Mouse (Mus musculus) midbrain, embryonic 12.5 days (tissue): Measurements from ENCODE around the gene Nek11. TPM values are rescaled to one million over a fixed set of nuclear protein-coding genes. Genes with fewer than 3 reads are reported as not detected.

Experiments
- ATAC-seq: fragments of 200-750 bp; cut with Nextera tagmentation; 2 replicates; pipeline ENCODE4 v1.8.0; 2017; ENCODE audit warnings: low read depth, moderate TSS enrichment, moderate library complexity; ENCODE audit not compliant: low FRiP score
- H3K27ac ChIP-seq: fragments of 300-500 bp; sonication (generic); replicated peaks from 2 replicates; pipeline ENCODE4 v1.5.1; 2016; ENCODE audit warnings: mild to moderate bottlenecking
- H3K27me3 ChIP-seq: fragments of 300-500 bp; sonication (generic); 2 replicates; pipeline ENCODE4 v1.6.1; 2016; ENCODE audit warnings: mild to moderate bottlenecking
- H3K36me3 ChIP-seq: fragments of 300-500 bp; sonication (generic); 2 replicates; pipeline ENCODE4 v1.6.1; 2016
- H3K4me1 ChIP-seq: fragments of 300-500 bp; sonication (generic); 2 replicates; pipeline ENCODE4 v1.6.1; 2016
- H3K4me2 ChIP-seq: fragments of 300-500 bp; sonication (generic); replicated peaks from 2 replicates; pipeline ENCODE4 v1.6.1; 2016; ENCODE audit warnings: mild to moderate bottlenecking, moderate library complexity
- H3K4me3 ChIP-seq: fragments of 300-500 bp; sonication (generic); 2 replicates; pipeline ENCODE4 v1.5.1; 2016; ENCODE audit warnings: mild to moderate bottlenecking
- H3K9ac ChIP-seq: fragments of 300-500 bp; sonication (generic); replicated peaks from 2 replicates; pipeline ENCODE4 v1.6.1; 2016; ENCODE audit warnings: mild to moderate bottlenecking, moderate library complexity
- H3K9me3 ChIP-seq: fragments of 300-500 bp; sonication (generic); 2 replicates; pipeline ENCODE4 v1.6.1; 2016; ENCODE audit warnings: mild to moderate bottlenecking
- WGBS: fragments of 180-500 bp; shearing (Covaris S2); methylation state at CpG from one replicate; pipeline ENCODE4 v1.1.7; 2016; 5-methylcytosine and 5-hydroxymethylcytosine counted together
- polyA plus RNA-seq: library from polyadenylated mRNA; unstranded; fragments of >200 nt; fragmentation: Nextera tagmentation; extraction: Ambion mirVana; gene quantifications from 2 replicates; pipeline ENCODE4 v1.2.1, GENCODE M21; 2016

The Nek11 gene
- polyA plus RNA-seq, 1 experiment from 2014 or later: 1.2 TPM

DNA sequence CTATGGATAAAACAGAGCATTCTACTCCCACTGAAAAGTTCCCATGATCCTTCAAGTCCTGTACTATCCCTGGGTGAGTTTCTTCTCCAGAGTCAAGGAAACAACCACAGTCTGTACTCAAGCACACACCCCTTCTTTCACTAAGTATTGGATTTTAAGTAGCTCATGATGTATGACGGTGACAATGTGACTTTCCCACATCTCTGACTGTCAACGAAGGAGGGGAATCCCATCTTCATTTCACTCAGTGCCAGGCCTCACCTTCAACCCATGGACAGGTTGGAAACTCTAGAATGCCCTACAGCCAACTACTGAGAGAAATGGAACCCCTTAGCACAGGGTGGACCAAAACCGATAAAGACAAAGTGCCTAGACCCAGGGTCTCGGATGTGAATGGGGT, 29.1 kb downstream of the Nek11 start:
- Histone ChIP-seq H3K4me3 (no peak overlapping the region), H3K9ac (no peak overlapping the region), H3K9me3 (no peaks in the 10 kb centered on the region), H3K4me2 (no peak overlapping the region), H3K36me3 (no peaks in the 10 kb centered on the region), H3K27ac (no peak overlapping the region), H3K27me3 (no peaks in the 10 kb centered on the region), H3K4me1 (no peaks in the 10 kb centered on the region)
- 92% methylated on average over 4 of the region's 4 CpGs for WGBS
- no peak for ATAC-seq

DNA sequence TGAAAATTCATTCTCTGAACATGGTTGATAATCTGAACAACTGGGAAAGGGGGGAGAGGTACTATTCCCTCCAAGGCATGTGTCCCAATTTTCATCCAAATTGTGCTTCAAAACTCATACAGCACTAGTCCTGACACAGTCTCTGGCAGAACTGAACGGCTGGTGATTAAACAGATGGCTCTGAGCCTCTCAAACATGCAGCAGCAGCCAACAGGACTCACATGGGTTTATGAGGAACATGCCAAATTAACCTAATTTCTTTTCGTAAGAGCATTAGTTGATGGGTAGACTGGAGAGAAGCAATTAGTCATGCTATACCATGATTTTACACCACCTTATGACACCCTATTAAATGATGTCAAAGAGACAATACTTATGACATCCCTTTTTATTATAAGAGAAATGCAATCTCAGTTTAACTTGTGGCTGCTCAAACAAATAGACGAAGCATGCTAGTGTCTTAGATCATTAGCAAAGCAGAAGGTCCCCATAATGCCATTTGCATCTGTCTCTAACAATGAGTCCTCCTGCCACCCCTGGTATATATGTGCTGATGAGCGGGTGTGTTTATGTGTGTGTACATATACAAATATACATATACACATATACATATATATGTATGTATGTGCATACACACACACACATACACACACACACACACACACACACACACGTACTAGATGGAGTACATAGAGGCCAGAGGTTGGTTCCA, 31.6 kb downstream of the Nek11 start:
- no peaks in the 10 kb centered on the region for H3K27me3 ChIP-seq
- WGBS: 84% methylated on average over 5 of the region's 5 CpGs
- H3K4me3 ChIP-seq: no peak overlapping the region
- H3K9ac ChIP-seq: no peak overlapping the region
- no peak overlapping the region for H3K4me2 ChIP-seq
- no peak overlapping the region for H3K27ac ChIP-seq
- ATAC-seq: no peak
- no peaks in the 10 kb centered on the region for H3K36me3 ChIP-seq
- no peaks in the 10 kb centered on the region for H3K9me3 ChIP-seq
- no peaks in the 10 kb centered on the region for H3K4me1 ChIP-seq

- H3K9ac ChIP-seq: no peak overlapping the region
- H3K36me3 ChIP-seq: no peaks in the 10 kb centered on the region
- no peak overlapping the region for H3K4me2 ChIP-seq
- no peaks in the 10 kb centered on the region for H3K9me3 ChIP-seq
- ATAC-seq: no peak
- H3K27ac ChIP-seq: no peak overlapping the region
- no peak overlapping the region for H3K4me3 ChIP-seq
- 78% methylated on average over 2 of the region's 2 CpGs for WGBS
- H3K27me3 ChIP-seq: no peaks in the 10 kb centered on the region
- no peaks in the 10 kb centered on the region for H3K4me1 ChIP-seq
Measured at GRCm38 (mm10) chr9:105362181-105362580, 33.1 kb downstream of the Nek11 start.

DNA sequence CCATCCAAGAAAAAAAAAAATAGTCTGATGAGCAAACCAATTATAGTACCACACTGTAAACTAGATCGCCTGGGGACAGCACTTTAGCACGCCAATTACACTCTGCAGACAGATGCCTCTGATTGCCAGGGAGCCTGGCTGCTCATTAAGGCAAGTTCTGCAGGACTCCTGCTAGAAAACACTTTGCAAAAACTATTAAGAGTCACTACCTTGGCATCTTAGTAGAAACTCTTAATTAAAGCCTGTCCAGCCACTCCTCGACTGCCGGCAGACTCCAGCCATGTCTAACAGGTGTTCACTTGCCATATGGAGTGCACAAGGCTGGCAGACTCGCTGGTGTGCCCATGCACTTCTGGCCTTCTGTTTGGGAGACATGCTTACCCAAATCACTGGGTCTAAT, 46.3 kb downstream of the Nek11 start:
- no peak for ATAC-seq
- WGBS: 77% methylated on average over 5 of the region's 5 CpGs

DNA sequence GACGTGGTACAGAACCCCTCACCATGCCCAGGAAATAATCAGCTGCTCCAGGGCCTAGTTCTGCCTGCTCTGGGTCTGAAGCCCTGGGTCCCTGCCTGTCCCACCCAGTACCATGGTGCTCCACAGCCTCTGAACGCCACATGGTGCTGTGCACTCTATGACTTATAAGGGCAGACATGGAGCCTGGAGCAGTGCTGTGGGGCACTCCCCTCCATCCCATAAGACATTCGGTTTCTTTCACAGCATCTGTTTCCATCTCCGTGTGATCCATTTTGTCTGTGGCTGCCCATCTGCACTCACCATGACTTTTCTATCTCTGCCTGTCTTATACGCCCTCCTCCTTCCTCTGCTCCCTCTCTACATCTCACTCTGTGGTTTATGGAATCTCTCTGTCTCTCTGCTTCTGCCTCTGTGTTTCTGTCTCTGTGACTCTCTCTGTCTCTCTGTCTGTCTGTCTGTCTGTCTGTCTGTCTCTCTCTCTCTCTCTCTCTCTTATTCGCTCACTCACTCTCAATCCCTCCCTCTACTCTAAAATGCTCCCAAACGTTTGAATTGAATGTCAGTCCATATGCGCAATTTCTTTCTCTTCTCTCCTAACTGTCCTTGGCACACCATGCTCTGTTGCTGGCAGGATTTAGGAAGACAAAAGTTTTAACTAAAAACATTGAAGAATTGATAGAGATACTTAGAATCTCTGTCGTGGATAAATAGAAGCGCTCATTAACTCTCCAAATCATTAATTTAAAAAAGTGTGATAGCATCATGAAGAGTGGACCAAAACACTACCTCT, 46.9 kb downstream of the Nek11 start:
- Histone ChIP-seq H3K9ac (no peak overlapping the region), H3K36me3 (no peaks in the 10 kb centered on the region), H3K4me2 (no peak overlapping the region), H3K4me3 (no peak overlapping the region), H3K9me3 (no peaks in the 10 kb centered on the region), H3K4me1 (peaks cover 6% of the 10 kb centered on the region; the same call in 1 of the 2 replicates), H3K27ac (no peak overlapping the region; the same call in 1 of the 2 replicates), H3K27me3 (no peaks in the 10 kb centered on the region)
- WGBS: 76% methylated on average over 10 of the region's 10 CpGs
- ATAC-seq: no peak

More for the DNA sequence above, 46.3 kb downstream of the Nek11 start:
- Histone ChIP-seq H3K4me3 (no peak overlapping the region), H3K9ac (no peak overlapping the region), H3K27ac (no peak overlapping the region), H3K36me3 (no peaks in the 10 kb centered on the region), H3K4me2 (no peak overlapping the region), H3K4me1 (peaks cover 6% of the 10 kb centered on the region; the same call in 1 of the 2 replicates), H3K9me3 (no peaks in the 10 kb centered on the region), H3K27me3 (no peaks in the 10 kb centered on the region)

DNA sequence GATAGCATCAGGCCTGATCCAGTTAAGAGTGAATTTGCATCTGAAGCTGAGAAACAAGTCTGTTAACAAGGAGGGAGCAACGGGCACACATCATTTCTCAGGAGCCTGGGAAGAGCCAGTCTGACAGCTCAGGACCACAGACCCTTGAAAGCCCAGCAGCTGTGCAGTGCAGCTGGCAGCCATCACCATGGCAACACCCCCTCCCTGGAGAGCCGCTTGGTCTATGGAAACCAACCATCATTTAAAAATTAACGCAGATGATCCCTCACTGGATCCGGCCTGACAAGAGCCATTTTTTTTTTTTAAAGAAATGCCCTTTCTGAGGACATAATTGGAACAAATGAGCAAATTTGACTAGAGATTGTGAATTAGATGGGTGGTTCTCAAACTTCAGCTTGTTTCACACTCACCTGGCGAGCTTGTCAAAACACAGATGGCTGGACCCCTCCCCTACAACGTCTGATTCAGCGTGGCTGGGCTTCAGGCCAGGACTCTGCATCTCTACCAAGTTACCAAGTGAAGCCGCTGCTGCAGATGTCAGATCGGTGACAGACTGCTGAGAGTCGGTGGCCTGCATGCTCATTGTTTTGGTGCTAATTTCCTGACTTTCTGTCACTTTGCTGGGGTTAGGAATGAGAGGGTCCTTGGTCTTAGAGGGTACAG, 52.2 kb downstream of the Nek11 start:
- WGBS: 50% methylated on average over 10 of the region's 10 CpGs
- Histone ChIP-seq H3K4me2 (no peak overlapping the region), H3K27ac (peak overlapping the region; percentile 75), H3K4me3 (no peak overlapping the region), H3K36me3 (no peaks in the 10 kb centered on the region), H3K9me3 (no peaks in the 10 kb centered on the region), H3K27me3 (no peaks in the 10 kb centered on the region), H3K4me1 (0 out of 2 replicates have a peak, but pooled peaks cover 8% of the 10 kb centered on the region), H3K9ac (no peak overlapping the region)
- ATAC-seq: peak; percentile 95

DNA sequence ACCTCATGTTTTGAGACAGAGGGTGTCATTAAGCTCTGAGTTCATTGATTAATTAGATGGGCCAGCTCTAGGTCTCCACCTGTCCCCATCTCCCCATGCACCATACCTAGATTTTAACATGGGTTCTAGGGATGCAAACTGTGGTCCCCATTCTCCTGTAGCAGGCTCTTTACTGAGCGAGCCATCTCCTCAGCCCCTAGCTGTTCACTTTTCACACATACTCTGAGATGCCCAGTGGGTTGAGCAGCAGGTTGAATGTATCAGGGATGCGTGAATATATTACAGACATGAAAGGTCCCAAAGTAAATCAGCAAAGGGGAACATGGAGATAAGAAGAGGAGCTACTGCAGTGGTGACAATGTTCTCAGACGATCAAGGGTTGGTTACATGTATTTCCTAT, 52.8 kb downstream of the Nek11 start:
- Histone ChIP-seq H3K36me3 (no peaks in the 10 kb centered on the region), H3K4me1 (0 out of 2 replicates have a peak, but pooled peaks cover 7% of the 10 kb centered on the region), H3K9me3 (no peaks in the 10 kb centered on the region), H3K4me2 (no peak overlapping the region), H3K27ac (peak overlapping the region; percentile 75), H3K4me3 (no peak overlapping the region), H3K9ac (no peak overlapping the region), H3K27me3 (no peaks in the 10 kb centered on the region)
- WGBS: 86% methylated on average over 3 of the region's 3 CpGs
- peak; percentile 34; the same call in 1 of the 2 replicates for ATAC-seq

DNA sequence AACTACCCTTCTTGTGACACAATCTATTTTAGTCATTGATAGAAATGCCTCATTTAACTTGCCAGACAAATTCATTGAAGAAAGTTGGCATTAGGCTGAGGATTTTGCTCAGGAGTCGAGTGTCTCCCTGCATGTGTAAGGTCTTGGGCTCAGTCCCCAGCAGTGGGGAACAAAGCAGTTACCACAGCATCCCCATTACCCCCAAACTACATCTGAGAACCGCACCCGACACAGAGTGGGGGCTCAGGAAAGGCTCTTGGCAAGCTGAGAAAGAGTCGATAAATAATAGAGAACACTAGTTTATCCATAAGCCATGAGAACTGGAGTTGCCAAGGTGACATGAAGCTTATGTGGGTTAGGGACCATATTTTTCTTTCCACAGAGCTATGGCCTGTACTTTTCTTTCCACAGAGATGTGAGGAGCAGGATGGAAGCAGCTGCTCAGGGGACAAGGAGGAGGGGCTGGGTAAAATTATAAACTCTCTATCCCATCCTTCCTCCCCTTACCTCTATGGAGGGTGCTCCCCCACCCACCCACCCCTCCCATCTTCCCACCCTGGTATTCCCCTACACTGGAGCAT, 62.8 kb downstream of the Nek11 start:
- no peak overlapping the region for H3K9ac ChIP-seq
- no peaks in the 10 kb centered on the region for H3K27me3 ChIP-seq
- H3K4me3 ChIP-seq: no peak overlapping the region
- ATAC-seq: no peak
- no peaks in the 10 kb centered on the region for H3K9me3 ChIP-seq
- no peak overlapping the region for H3K27ac ChIP-seq
- no peaks in the 10 kb centered on the region for H3K36me3 ChIP-seq
- no peaks in the 10 kb centered on the region for H3K4me1 ChIP-seq
- H3K4me2 ChIP-seq: no peak overlapping the region
- WGBS: 84% methylated on average over 4 of the region's 4 CpGs

DNA sequence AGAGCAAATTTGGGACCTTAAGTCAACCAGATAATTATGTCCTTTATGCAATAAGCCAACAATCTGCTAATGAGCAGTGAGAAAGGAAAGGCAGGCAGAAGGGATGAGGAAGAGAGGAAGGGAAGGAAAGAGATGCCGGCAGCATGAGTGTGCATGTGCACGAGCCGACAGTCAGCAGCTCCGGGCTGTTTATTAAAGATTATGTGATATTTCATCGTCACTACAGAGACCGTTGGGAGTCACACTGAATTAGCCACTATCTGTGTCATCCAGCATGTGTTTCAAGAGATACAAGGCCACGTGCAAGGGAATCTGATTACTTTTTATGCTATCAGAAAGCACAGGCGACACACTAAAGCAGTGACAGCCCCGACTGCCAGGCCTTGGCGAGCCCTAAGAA, 73.5 kb downstream of the Nek11 start:
- Histone ChIP-seq H3K4me2 (no peak overlapping the region), H3K27ac (no peak overlapping the region), H3K4me3 (no peak overlapping the region), H3K4me1 (no peaks in the 10 kb centered on the region), H3K9me3 (no peaks in the 10 kb centered on the region), H3K36me3 (no peaks in the 10 kb centered on the region), H3K9ac (no peak overlapping the region), H3K27me3 (no peaks in the 10 kb centered on the region)
- no peak for ATAC-seq
- 89% methylated on average over 10 of the region's 10 CpGs for WGBS

- no peaks in the 10 kb centered on the region for H3K9me3 ChIP-seq
- H3K36me3 ChIP-seq: no peaks in the 10 kb centered on the region
- H3K4me1 ChIP-seq: peaks cover 4% of the 10 kb centered on the region; the same call in 1 of the 2 replicates
- no peak overlapping the region for H3K4me2 ChIP-seq
- 84% methylated on average over 10 of the region's 10 CpGs for WGBS
- H3K4me3 ChIP-seq: no peak overlapping the region
- no peaks in the 10 kb centered on the region for H3K27me3 ChIP-seq
- no peak overlapping the region for H3K27ac ChIP-seq
- H3K9ac ChIP-seq: no peak overlapping the region
- ATAC-seq: no peak
Measured at GRCm38 (mm10) chr9:105313250-105313649, 82.1 kb downstream of the Nek11 start.

GRCm38 (mm10) chr9:105312686-105313085, 82.6 kb downstream of the Nek11 start:
- WGBS: 77% methylated on average over 1 of the region's 1 CpGs

More at GRCm38 (mm10) chr9:105312686-105313085, 82.6 kb downstream of the Nek11 start:
- Histone ChIP-seq H3K4me2 (no peak overlapping the region), H3K4me3 (no peak overlapping the region), H3K4me1 (peaks cover 4% of the 10 kb centered on the region; the same call in 1 of the 2 replicates), H3K9ac (no peak overlapping the region), H3K36me3 (no peaks in the 10 kb centered on the region), H3K27ac (no peak overlapping the region), H3K27me3 (no peaks in the 10 kb centered on the region), H3K9me3 (no peaks in the 10 kb centered on the region)
- ATAC-seq: no peak
